9 mouse cellular contexts compared by ENCODE assay signal in the genomic region with DNA sequence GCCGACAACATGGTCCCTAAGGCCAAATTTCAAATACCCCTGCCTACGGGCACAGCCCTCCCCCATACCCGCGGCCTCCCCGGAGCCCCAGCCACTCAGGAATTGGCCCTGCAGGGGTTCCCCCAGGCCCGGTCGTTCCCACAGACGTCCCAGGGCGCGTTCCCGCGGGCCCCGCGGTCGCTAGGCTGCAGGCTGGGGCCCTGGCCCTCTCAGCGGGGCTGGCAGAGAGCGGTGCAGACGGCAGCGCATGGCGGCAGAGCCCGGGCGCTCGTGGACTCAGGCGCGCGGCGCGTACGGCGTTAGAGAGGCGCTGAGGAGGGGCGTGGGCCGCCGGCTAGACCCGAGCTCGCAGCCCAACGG. TPM values are rescaled to one million over a fixed set of nuclear protein-coding genes. Genes with fewer than 3 reads are reported as not detected.
DNase-seq lines count a peak whose midpoint lies in the region; ATAC-seq and TF ChIP-seq lines count a peak whose summit lies in the region.
"Had no signal": no experiment of that assay in that cellular context is flagged by ENCODE, and none has a peak within 500 bp of the region (broad histone marks: within the 10 kb centered on the region; RNA-seq: fewer than 3 reads in every experiment).

No protein-coding gene starts in this region.

- H3K9ac ChIP-seq in heart, embryonic 12.5 days = peak overlapping the region; percentile 72
- H3K9ac ChIP-seq in midbrain, embryonic 12.5 days (replicated peaks) = peak overlapping the region; percentile 68

- no peaks in the 10 kb centered on the region for H3K9me3 ChIP-seq in heart, embryonic 12.5 days (replicated peaks)
- no peaks in the 10 kb centered on the region for H3K9me3 ChIP-seq in E14TG2a.4 (ENCODE audit: low read length)
- no peaks in the 10 kb centered on the region for H3K9me3 ChIP-seq in hindbrain, embryonic 10.5 days
- no peaks in the 10 kb centered on the region for H3K9me3 ChIP-seq in midbrain, embryonic 12.5 days

- peak overlapping the region; percentile 100 for H3K4me2 ChIP-seq in heart, embryonic 12.5 days
- H3K4me2 ChIP-seq in midbrain, embryonic 12.5 days (replicated peaks) = peak overlapping the region; percentile 92

- no peaks in the 10 kb centered on the region for H3K36me3 ChIP-seq in heart, embryonic 12.5 days
- H3K36me3 ChIP-seq in E14TG2a.4 (ENCODE audit: insufficient read depth, low read length) = no peaks in the 10 kb centered on the region
- no peaks in the 10 kb centered on the region; the same call in 1 of the 2 replicates for H3K36me3 ChIP-seq in hindbrain, embryonic 10.5 days
- no peaks in the 10 kb centered on the region for H3K36me3 ChIP-seq in midbrain, embryonic 12.5 days

- peak; percentile 47; the same call in 1 of the 2 replicates for ATAC-seq in heart, embryonic 12.5 days (ENCODE audit: insufficient number of reproducible peaks, low FRiP score)
- peak; percentile 66 for ATAC-seq in midbrain, embryonic 12.5 days (ENCODE audit: low FRiP score, low read depth)

- H3K27me3 ChIP-seq in heart, embryonic 12.5 days (replicated peaks) = peaks cover 98% of the 10 kb centered on the region
- H3K27me3 ChIP-seq in E14TG2a.4 (ENCODE audit: insufficient read depth, low read length) = peaks cover 96% of the 10 kb centered on the region
- H3K27me3 ChIP-seq in hindbrain, embryonic 10.5 days (ENCODE audit: insufficient read depth, poor library complexity, severe bottlenecking) = peaks cover 99% of the 10 kb centered on the region
- H3K27me3 ChIP-seq in midbrain, embryonic 12.5 days = peaks cover 89% of the 10 kb centered on the region

- no peak for TF ChIP-seq CTCF in E14TG2a.4 (conservative IDR thresholded peaks at IDR 0.05; ENCODE audit: low read length)

- DNase-seq in heart, adult 8-10 months (ENCODE audit: low spot score) = no peak
- DNase-seq in cerebellum, adult 9-11 months = peak; percentile 73
- peak; percentile 59 for DNase-seq in hindbrain, embryonic 10.5 days (ENCODE audit: low spot score)
- DNase-seq in thymus, postnatal 25 days = no peak
- DNase-seq in lung, postnatal 10 days = no peak

- peak overlapping the region; percentile 72 for H3K4me3 ChIP-seq in heart, embryonic 12.5 days
- H3K4me3 ChIP-seq in E14TG2a.4 (replicated peaks; ENCODE audit: low read length) = peak overlapping the region; percentile 81
- H3K4me3 ChIP-seq in hindbrain, embryonic 10.5 days = peak overlapping the region; percentile 70
- peak overlapping the region; percentile 62 for H3K4me3 ChIP-seq in midbrain, embryonic 12.5 days

- WGBS in heart, embryonic 12.5 days = under 1% methylated on average over 37 of the region's 37 CpGs
- WGBS in hindbrain, embryonic 10.5 days = under 1% methylated on average over 37 of the region's 37 CpGs
- under 1% methylated on average over 37 of the region's 37 CpGs for WGBS in midbrain, embryonic 12.5 days

- no peak overlapping the region for H3K27ac ChIP-seq in heart, embryonic 12.5 days (ENCODE audit: poor library complexity, severe bottlenecking)
- H3K27ac ChIP-seq in hindbrain, embryonic 10.5 days = peak overlapping the region; percentile 79
- H3K27ac ChIP-seq in midbrain, embryonic 12.5 days (replicated peaks) = peak overlapping the region; percentile 60

- peaks cover 16% of the 10 kb centered on the region for H3K4me1 ChIP-seq in heart, embryonic 12.5 days (replicated peaks)
- H3K4me1 ChIP-seq in E14TG2a.4 (replicated peaks; ENCODE audit: low read depth, low read length) = peaks cover 40% of the 10 kb centered on the region
- H3K4me1 ChIP-seq in hindbrain, embryonic 10.5 days (replicated peaks) = peaks cover 23% of the 10 kb centered on the region
- peaks cover 12% of the 10 kb centered on the region for H3K4me1 ChIP-seq in midbrain, embryonic 12.5 days

RNA-seq across cellular contexts. Expression of a gene that starts 0.4 kb away (rescaled TPM):
- polyA plus RNA-seq in heart, embryonic 12.5 days (2016; fragmentation: Nextera tagmentation; extraction: Ambion mirVana) = not detected in 2 replicates
- not detected for total RNA-seq in heart, adult 8-10 months (2022)
- polyA plus RNA-seq in hindbrain, embryonic 10.5 days (2016; fragmentation: Nextera tagmentation; extraction: Ambion mirVana) = 0.22 TPM in 1 of 2 replicates, not detected in the other
- polyA plus RNA-seq in midbrain, embryonic 12.5 days (2016; fragmentation: Nextera tagmentation; extraction: Ambion mirVana) = 0.45 and 0.55 TPM in 2 replicates
- total RNA-seq: hematopoietic stem cell, adult 5-6 weeks had no signal

RNA-seq across cellular contexts. Expression of a gene that starts 4.9 kb away (rescaled TPM):
- 1.5 and 1.7 TPM in 2 replicates for polyA plus RNA-seq in heart, embryonic 12.5 days (2016; fragmentation: Nextera tagmentation; extraction: Ambion mirVana)
- total RNA-seq in heart, adult 8-10 months (2022) = 1 to 10 TPM; 1.3 to 2.3 (median 1.9) TPM
- 1.9 and 2.3 TPM in 2 replicates for polyA plus RNA-seq in hindbrain, embryonic 10.5 days (2016; fragmentation: Nextera tagmentation; extraction: Ambion mirVana)
- polyA plus RNA-seq in midbrain, embryonic 12.5 days (2016; fragmentation: Nextera tagmentation; extraction: Ambion mirVana) = 4.4 and 5.8 TPM in 2 replicates
- total RNA-seq: hematopoietic stem cell, adult 5-6 weeks had no signal

RNA-seq across cellular contexts. Expression of a gene that starts 36.2 kb away (rescaled TPM):
- 15.8 and 17.4 TPM in 2 replicates for polyA plus RNA-seq in heart, embryonic 12.5 days (2016; fragmentation: Nextera tagmentation; extraction: Ambion mirVana)
- 1 to 10 TPM; 3.3 to 5.2 (median 4.4) TPM for total RNA-seq in heart, adult 8-10 months (2022)
- polyA plus RNA-seq in hindbrain, embryonic 10.5 days (2016; fragmentation: Nextera tagmentation; extraction: Ambion mirVana) = 5.4 and 9.6 TPM in 2 replicates
- polyA plus RNA-seq in midbrain, embryonic 12.5 days (2016; fragmentation: Nextera tagmentation; extraction: Ambion mirVana) = 10.1 and 12.1 TPM in 2 replicates
- total RNA-seq: hematopoietic stem cell, adult 5-6 weeks had no signal

RNA-seq across cellular contexts. Expression of a gene that starts 58.2 kb away (rescaled TPM):
- polyA plus RNA-seq in heart, embryonic 12.5 days (2016; fragmentation: Nextera tagmentation; extraction: Ambion mirVana) = 0.19 and 0.32 TPM in 2 replicates
- total RNA-seq in heart, adult 8-10 months (2022) = under 1 TPM; 0.13 to 0.65 (median 0.28) TPM
- 0.14 and 0.20 TPM in 2 replicates for polyA plus RNA-seq in hindbrain, embryonic 10.5 days (2016; fragmentation: Nextera tagmentation; extraction: Ambion mirVana)
- polyA plus RNA-seq in midbrain, embryonic 12.5 days (2016; fragmentation: Nextera tagmentation; extraction: Ambion mirVana) = 0.55 and 0.67 TPM in 2 replicates
- total RNA-seq: hematopoietic stem cell, adult 5-6 weeks had no signal

Comparison
In these comparisons a context has a peak if more than half of its experiments do, and no peak if none do; other contexts are left out.
1. DNase-seq: peak in cerebellum, adult 9-11 months (single experiment) and hindbrain, embryonic 10.5 days (single experiment); none in heart, adult 8-10 months (single experiment), thymus, postnatal 25 days (single experiment) and lung, postnatal 10 days (single experiment).
2. Peak in every context shown above with its lines, with median percentiles within 50 percentile points of each other: H3K4me3 ChIP-seq.